13 mouse cellular contexts compared by ENCODE assay signal in the genomic region with DNA sequence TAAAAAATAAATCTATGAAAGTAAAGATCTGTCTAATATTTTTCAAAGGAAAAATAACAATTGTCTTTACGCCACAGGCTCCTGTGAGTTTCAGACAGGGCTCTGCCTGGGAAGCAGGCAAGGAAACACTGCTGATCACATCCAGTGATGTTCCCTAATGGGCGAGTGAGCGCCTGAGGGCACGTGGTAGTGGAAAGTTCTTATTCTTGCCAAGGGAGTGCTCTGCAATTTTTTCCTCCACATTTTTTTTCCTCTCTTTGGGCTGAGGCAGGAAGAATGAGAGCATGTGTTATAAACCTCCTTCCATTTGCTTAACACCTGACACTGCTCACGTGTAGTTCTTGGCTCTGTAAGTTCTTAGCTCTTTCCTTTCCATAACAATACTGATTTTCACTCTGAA. TPM values are rescaled to one million over a fixed set of nuclear protein-coding genes. Genes with fewer than 3 reads are reported as not detected.
DNase-seq lines count a peak whose midpoint lies in the region; ATAC-seq lines count a peak whose summit lies in the region.
"Had no signal": no experiment of that assay in that cellular context is flagged by ENCODE, and none has a peak within 500 bp of the region (broad histone marks: within the 10 kb centered on the region; RNA-seq: fewer than 3 reads in every experiment).

No protein-coding gene starts in this region.

- H3K4me1 ChIP-seq in kidney, embryonic 16.5 days (ENCODE audit: insufficient read depth, low read length), result no peaks in the 10 kb centered on the region
- peaks cover 3% of the 10 kb centered on the region for H3K4me1 ChIP-seq in heart, embryonic 16.5 days (ENCODE audit: control insufficient read depth, insufficient read depth, low read length)

- ATAC-seq in kidney, embryonic 16.5 days (ENCODE audit: low FRiP score, low TSS enrichment), result no peak
- ATAC-seq in heart, embryonic 16.5 days (replicated peaks; ENCODE audit: extremely low read depth, insufficient read depth, low FRiP score), result 0 out of 2 replicates have a peak, but pooled peaks have one; percentile 30
- ATAC-seq: forebrain, embryonic 16.5 days; intestine, postnatal 0 days had no signal

- no peak overlapping the region for H3K9ac ChIP-seq in kidney, embryonic 16.5 days (replicated peaks; ENCODE audit: low read length)
- no peak overlapping the region for H3K9ac ChIP-seq in heart, embryonic 16.5 days (ENCODE audit: low read length)
- H3K9ac ChIP-seq: liver, embryonic 13.5 days had no signal

- no peak overlapping the region for H3K4me2 ChIP-seq in kidney, embryonic 16.5 days (replicated peaks; ENCODE audit: low read depth, low read length)
- no peak overlapping the region for H3K4me2 ChIP-seq in heart, embryonic 16.5 days (ENCODE audit: low read depth, low read length)
- H3K4me2 ChIP-seq: liver, embryonic 13.5 days; midbrain, embryonic 11.5 days had no signal

- no peak overlapping the region for H3K4me3 ChIP-seq in kidney, embryonic 16.5 days (ENCODE audit: low read length)
- H3K4me3 ChIP-seq in heart, embryonic 16.5 days (ENCODE audit: low read length), result no peak overlapping the region
- H3K4me3 ChIP-seq: left cerebral cortex, adult 2 months; liver, embryonic 13.5 days had no signal

- no peaks in the 10 kb centered on the region for H3K27me3 ChIP-seq in kidney, embryonic 16.5 days (ENCODE audit: insufficient read depth, low read length)
- H3K27me3 ChIP-seq in heart, embryonic 16.5 days (ENCODE audit: control insufficient read depth, insufficient read depth, low read length), result no peaks in the 10 kb centered on the region
- H3K27me3 ChIP-seq: liver, embryonic 13.5 days had no signal

- 72% methylated on average over 5 of the region's 5 CpGs for WGBS in kidney, embryonic 16.5 days
- WGBS in heart, embryonic 16.5 days, result 64% methylated on average over 5 of the region's 5 CpGs

- H3K9me3 ChIP-seq in kidney, embryonic 16.5 days (ENCODE audit: low read length), result no peaks in the 10 kb centered on the region
- H3K9me3 ChIP-seq in heart, embryonic 16.5 days (replicated peaks; ENCODE audit: control insufficient read depth, low read length), result no peaks in the 10 kb centered on the region
- H3K9me3 ChIP-seq: liver, embryonic 13.5 days had no signal

- no peak overlapping the region for H3K27ac ChIP-seq in kidney, embryonic 16.5 days (ENCODE audit: low read length)
- H3K27ac ChIP-seq in heart, embryonic 16.5 days (ENCODE audit: low read length), result no peak overlapping the region; the same call in 1 of the 2 replicates
- H3K27ac ChIP-seq: left cerebral cortex, adult 2 months; liver, embryonic 13.5 days had no signal

- peak; percentile 53 for DNase-seq in kidney, adult 18-20 months
- peak; percentile 32 for DNase-seq in adrenal gland, postnatal 25 days
- DNase-seq in lung, postnatal 14 days, result peak; percentile 19
- no peak for DNase-seq in left cerebral cortex, adult 8-10 months (ENCODE audit: low spot score in 2 of 2)
- DNase-seq in frontal cortex, postnatal 25 days (ENCODE audit: low spot score in 2 of 2), result no peak
- DNase-seq: liver, embryonic 13.5 days; thymus, postnatal 36 days had no signal

- peaks cover 53% of the 10 kb centered on the region for H3K36me3 ChIP-seq in kidney, embryonic 16.5 days (ENCODE audit: insufficient read depth, low read length)
- H3K36me3 ChIP-seq in heart, embryonic 16.5 days (ENCODE audit: control insufficient read depth, insufficient read depth), result peaks cover 47% of the 10 kb centered on the region

RNA-seq across cellular contexts. Expression of a gene that starts 20.2 kb away (rescaled TPM):
- 33.6 and 35.0 TPM in 2 replicates for polyA plus RNA-seq in kidney, embryonic 16.5 days (2015; fragmentation: Nextera tagmentation; extraction: Ambion mirVana)
- 176 and 179 TPM in 2 replicates for total RNA-seq in adrenal gland, postnatal 25 days (2021)
- 306 and 316 TPM in 2 replicates for polyA plus RNA-seq in heart, embryonic 16.5 days (2015; fragmentation: Nextera tagmentation; extraction: Ambion mirVana)
- total RNA-seq in left cerebral cortex, adult 8-10 months (2022), result 100 to 1,000 TPM; 616 to 703 (median 645) TPM

Comparison
In these comparisons a context has a peak if more than half of its experiments do, and no peak if none do; other contexts are left out.
1. DNase-seq: peak in kidney, adult 18-20 months (single experiment), adrenal gland, postnatal 25 days (single experiment) and lung, postnatal 14 days (single experiment); none in left cerebral cortex, adult 8-10 months (0 of 2) and frontal cortex, postnatal 25 days (0 of 2).